Mouse (Mus musculus) forebrain, postnatal 0 days (tissue): Measurements from ENCODE around the gene Fam172a. TPM values are rescaled to one million over a fixed set of nuclear protein-coding genes. Genes with fewer than 3 reads are reported as not detected.

ENCODE experiments used
- ATAC-seq: fragments of 200-750 bp; cut with Nextera tagmentation; 2 replicates; pipeline ENCODE4 v1.8.0; 2017; ENCODE audit warnings: mild to moderate bottlenecking, moderate library complexity
- DNase-seq: peaks from one replicate; pipeline ENCODE4 v3.0.0-alpha.2; 2015
- H3K27ac ChIP-seq: fragments of 300-500 bp; sonication (generic); 2 replicates; pipeline ENCODE4 v1.5.1; 2014; ENCODE audit warnings: low read depth, mild to moderate bottlenecking, antibody characterized with exemption, low read length, moderate library complexity, mixed read lengths
- H3K27me3 ChIP-seq: fragments of 300-500 bp; sonication (generic); 2 replicates; pipeline ENCODE4 v1.6.1; 2014; ENCODE audit warnings: mild to moderate bottlenecking, low read length, mixed read lengths; ENCODE audit not compliant: insufficient read depth
- H3K36me3 ChIP-seq: fragments of 300-500 bp; sonication (generic); 2 replicates; pipeline ENCODE4 v1.6.1; 2014; ENCODE audit warnings: mild to moderate bottlenecking, moderate library complexity; ENCODE audit not compliant: insufficient read depth
- H3K4me1 ChIP-seq: fragments of 300-500 bp; sonication (generic); 2 replicates; pipeline ENCODE4 v1.6.1; 2014; ENCODE audit warnings: antibody characterized with exemption; ENCODE audit not compliant: insufficient read depth
- H3K4me2 ChIP-seq: fragments of 300-500 bp; sonication (generic); 2 replicates; pipeline ENCODE4 v1.6.1; 2014; ENCODE audit warnings: low read depth, mild to moderate bottlenecking, moderate library complexity
- H3K4me3 ChIP-seq: fragments of 300-500 bp; sonication (generic); 2 replicates; pipeline ENCODE4 v1.5.1; 2014; ENCODE audit warnings: low read depth, low read length, mixed read lengths
- H3K9ac ChIP-seq: fragments of 300-500 bp; sonication (generic); 2 replicates; pipeline ENCODE4 v1.6.1; 2014; ENCODE audit warnings: mild to moderate bottlenecking
- H3K9me3 ChIP-seq: fragments of 300-500 bp; sonication (generic); 2 replicates; pipeline ENCODE4 v1.6.1; 2016; ENCODE audit warnings: low read length
- CTCF ChIP-seq: sonication (generic); IDR thresholded peaks from 2 replicates; pipeline ENCODE4 v1.5.1; 2016; ENCODE audit warnings: antibody characterized with exemption, control low read depth, low read depth
- WGBS: fragments of 180-500 bp; shearing (Covaris S2); extraction: QIAGEN DNeasy Blood & Tissue Kit; methylation state at CpG from one replicate; pipeline ENCODE4 v1.1.7; 2014; 5-methylcytosine and 5-hydroxymethylcytosine counted together
- polyA plus RNA-seq: library from polyadenylated mRNA; unstranded; fragments of >200 nt; fragmentation: Nextera tagmentation; extraction: Ambion mirVana; gene quantifications from 2 replicates; pipeline ENCODE4 v1.2.1, GENCODE M21; 2015
- total RNA-seq: library from RNA; depleted of rRNA; stranded (reverse); fragments of >200 nt; gene quantifications from 2 replicates; pipeline ENCODE4 v1.2.3, GENCODE M21; 2014

Gene Fam172a
- total and polyA plus RNA-seq, 2 experiments from 2014 or later, result 38.6 to 51.7 TPM

DNA sequence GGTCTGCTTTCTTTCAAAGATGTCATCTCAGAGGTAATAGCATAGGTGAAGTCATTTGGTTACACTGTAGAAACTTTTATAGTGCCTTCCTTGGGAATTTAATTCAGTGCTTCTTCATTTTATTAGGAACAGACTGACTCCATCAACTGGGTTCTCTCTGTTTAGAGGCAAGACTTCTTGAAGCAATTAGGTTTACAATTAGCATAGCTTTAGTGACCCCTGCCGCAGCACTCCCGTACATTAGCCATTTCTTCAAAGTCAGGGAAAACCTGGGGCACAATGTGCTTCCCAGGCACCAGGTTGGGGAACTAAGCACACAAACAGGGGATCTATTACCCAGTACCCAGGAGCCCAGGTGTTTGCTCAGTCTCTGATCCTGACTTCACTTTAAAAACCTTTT lies 511.3 kb downstream of the Fam172a start:
- 37% methylated on average over 2 of the region's 2 CpGs for WGBS
- no peak overlapping the region for H3K9ac ChIP-seq
- no peak for TF ChIP-seq CTCF
- peaks cover 26% of the 10 kb centered on the region for H3K4me1 ChIP-seq
- H3K9me3 ChIP-seq, result no peaks in the 10 kb centered on the region
- H3K27ac ChIP-seq, result no peak overlapping the region
- ATAC-seq (no peak), DNase-seq (no peak)
- no peaks in the 10 kb centered on the region for H3K27me3 ChIP-seq
- H3K4me2 ChIP-seq, result no peak overlapping the region
- no peaks in the 10 kb centered on the region for H3K36me3 ChIP-seq
- H3K4me3 ChIP-seq, result no peak overlapping the region

DNA sequence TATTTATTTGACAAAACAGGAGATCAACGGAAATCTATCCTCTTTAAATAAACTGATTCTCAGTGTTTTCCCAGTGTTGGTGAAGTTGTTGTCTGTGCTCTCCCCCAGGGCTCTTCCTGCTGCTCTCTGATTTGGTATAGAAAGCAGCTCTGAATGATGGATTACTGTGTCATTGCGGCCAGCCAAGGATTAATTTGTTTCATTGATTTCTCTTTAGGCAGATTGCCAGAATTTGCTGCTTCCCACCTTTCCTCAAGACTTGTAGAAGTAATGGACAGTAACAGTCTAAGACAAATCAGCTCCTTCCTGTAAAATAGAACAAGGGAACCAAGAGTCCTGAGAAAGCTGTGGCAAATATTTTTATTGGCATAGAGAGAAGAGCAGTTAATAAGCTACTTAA lies 513.4 kb downstream of the Fam172a start:
- H3K9me3 ChIP-seq, result no peaks in the 10 kb centered on the region
- no peak overlapping the region for H3K9ac ChIP-seq
- H3K4me3 ChIP-seq, result no peak overlapping the region
- H3K27me3 ChIP-seq, result no peaks in the 10 kb centered on the region
- ATAC-seq (no peak), DNase-seq (peak; percentile 9)
- no peaks in the 10 kb centered on the region for H3K36me3 ChIP-seq
- TF ChIP-seq CTCF, result no peak
- no peak overlapping the region for H3K27ac ChIP-seq
- peaks cover 15% of the 10 kb centered on the region for H3K4me1 ChIP-seq
- WGBS, result 30% methylated on average over 2 of the region's 2 CpGs
- H3K4me2 ChIP-seq, result no peak overlapping the region
